Mouse (Mus musculus): ENCODE measurements around the gene Gria2.

Gria2 gene

GRCm38 (mm10) chr3:80802596-80803081, at the start of gene Gria2:
TSS of gene Gria2 (minus strand) at chr3:80802835.
- DNase-seq (ENCODE audit: low read depth, low spot score) = peak; percentile 96

DNA sequence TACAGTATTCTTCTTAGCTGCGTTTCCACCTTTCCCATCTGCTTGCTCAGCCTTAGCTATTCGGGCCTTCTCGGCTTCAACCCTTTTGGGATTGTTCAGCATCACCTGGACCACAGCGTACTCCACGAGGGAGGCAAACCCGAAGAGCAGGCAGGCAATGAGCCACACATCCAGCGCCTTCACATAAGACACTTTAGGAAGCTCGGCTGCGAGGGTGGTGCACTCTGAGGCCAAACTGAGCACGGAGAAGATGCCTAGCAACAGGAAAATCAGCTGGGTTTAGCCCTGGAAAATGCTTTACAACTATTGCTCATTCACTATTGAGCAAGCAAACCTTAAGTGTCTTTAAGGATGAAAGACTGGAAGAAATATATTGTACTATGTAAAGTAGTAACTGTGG, 48.3 kb upstream of the Gria2 start:
- DNase-seq (ENCODE audit: low read depth, low spot score) = peak; percentile 54

DNA sequence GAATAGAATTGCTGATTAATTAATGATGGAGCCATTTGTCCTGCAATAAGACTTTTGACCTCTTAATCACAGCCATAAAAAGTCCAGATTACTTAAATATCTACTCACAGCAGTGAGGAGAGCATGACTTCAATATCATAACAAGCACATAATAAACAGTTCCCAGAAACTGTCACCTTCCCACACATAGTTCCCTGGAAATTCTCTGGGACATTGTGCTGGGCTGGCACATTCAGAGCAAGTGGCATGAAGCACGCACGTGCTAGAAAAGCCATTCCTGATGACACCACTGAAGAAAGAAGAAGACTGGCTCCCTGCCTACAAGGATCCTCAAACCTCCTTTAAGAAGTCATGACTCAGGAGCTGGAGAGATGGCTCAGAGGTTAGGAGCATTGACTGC, 43.0 kb upstream of the Gria2 start:
- peak; percentile 54 for DNase-seq (ENCODE audit: low read depth, low spot score)

DNA sequence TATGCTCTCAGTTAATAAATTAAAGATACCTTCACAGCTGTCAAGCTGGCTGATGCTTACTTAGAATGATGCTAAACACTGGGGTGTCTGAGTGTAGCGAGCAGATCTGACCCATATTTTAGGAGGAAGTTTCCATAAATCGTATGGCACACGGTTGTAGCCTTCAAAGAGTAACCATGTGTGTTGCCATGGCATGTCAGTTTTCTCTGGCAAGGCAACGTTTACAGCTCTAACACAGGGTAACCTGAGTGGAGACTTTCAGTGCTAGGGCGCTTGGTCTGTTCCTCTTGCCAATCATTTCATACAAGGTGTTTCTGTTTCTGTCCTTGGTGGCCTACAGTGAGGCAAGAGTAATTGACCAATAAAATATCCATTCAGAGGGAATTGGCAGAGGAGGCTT, 37.2 kb upstream of the Gria2 start:
- no peak for DNase-seq (ENCODE audit: low read depth, low spot score)

- DNase-seq (ENCODE audit: low read depth, low spot score) = no peak
Observed at GRCm38 (mm10) chr3:80837583-80837982, 34.9 kb upstream of the Gria2 start.

- DNase-seq (ENCODE audit: low read depth, low spot score) = no peak
Observed at GRCm38 (mm10) chr3:80823975-80824374, 21.3 kb upstream of the Gria2 start.

- peak; percentile 50 for DNase-seq (ENCODE audit: low read depth, low spot score)
Observed at GRCm38 (mm10) chr3:80818619-80819018, 16.0 kb upstream of the Gria2 start.

DNA sequence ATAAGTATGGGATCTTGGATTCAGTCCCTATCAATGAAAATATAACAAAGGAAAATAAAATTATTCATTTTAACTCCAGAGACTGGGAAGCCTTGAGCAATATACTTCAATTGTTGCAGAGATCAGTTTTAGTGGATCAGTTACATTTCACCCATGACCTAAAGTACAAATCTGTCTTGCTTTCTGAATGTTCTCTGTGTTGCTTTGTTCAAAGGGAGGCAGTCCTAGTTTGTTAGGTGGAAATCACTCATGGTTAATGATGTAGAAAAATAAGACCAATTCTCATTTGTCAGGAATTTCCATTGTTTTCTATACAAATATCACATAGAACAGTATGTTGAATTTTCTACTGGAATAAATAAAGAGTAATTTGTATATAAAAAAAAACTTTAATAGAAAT, 11.1 kb upstream of the Gria2 start:
- DNase-seq (ENCODE audit: low read depth, low spot score) = no peak

- no peak for DNase-seq (ENCODE audit: low read depth, low spot score)
Observed at GRCm38 (mm10) chr3:80812237-80812636, 9.6 kb upstream of the Gria2 start.

- peak; percentile 87 for DNase-seq (ENCODE audit: low read depth, low spot score)
Observed at GRCm38 (mm10) chr3:80805327-80805726, 2.7 kb upstream of the Gria2 start.

- peak; percentile 41 for DNase-seq (ENCODE audit: low read depth, low spot score)
Observed at GRCm38 (mm10) chr3:80803811-80804210, 1.2 kb upstream of the Gria2 start.

DNA sequence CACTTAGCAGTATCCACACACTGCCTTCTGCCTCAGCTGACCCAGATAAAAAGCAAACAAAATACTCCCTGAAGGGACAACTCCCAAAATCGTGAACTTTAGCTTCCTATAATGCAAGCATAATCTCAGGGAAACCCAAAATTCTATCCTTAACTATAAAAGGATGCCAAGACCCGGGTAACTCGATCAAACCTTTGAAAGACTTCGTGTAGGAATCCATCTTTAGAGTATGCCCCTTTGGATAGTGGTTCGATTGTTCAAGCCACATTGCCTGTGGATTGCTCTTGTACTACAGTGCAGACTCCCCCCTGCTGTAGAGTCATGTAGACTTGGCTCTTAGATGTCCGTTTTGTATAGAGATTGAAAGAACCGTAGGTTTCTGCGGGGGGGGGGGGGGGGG, 576 bp upstream of the Gria2 start:
- DNase-seq (ENCODE audit: low read depth, low spot score) = peak; percentile 48

DNA sequence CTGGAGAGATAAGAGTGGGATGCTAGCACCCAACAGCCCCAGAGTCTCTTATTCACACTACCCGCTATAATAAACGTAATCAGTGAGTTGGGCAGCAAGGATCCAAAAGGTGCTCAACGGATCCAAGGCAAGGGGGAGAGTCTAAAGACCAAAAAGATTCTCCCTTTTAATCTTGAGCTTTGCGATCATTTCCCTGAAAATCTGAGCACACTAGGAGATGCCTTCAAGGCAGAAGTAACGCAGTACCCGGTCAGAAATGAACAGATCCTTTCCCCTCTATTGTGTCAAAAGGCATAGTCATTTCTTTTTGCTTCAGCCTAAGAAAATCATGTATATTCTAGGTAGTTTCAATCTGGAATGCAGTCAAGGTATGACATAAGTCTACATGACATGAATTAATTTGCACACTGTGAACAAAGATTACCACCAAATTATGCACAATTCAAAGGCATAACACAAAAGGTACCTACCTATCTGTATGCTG, 766 bp downstream of the Gria2 start:
- DNase-seq (ENCODE audit: low read depth, low spot score) = no peak

DNA sequence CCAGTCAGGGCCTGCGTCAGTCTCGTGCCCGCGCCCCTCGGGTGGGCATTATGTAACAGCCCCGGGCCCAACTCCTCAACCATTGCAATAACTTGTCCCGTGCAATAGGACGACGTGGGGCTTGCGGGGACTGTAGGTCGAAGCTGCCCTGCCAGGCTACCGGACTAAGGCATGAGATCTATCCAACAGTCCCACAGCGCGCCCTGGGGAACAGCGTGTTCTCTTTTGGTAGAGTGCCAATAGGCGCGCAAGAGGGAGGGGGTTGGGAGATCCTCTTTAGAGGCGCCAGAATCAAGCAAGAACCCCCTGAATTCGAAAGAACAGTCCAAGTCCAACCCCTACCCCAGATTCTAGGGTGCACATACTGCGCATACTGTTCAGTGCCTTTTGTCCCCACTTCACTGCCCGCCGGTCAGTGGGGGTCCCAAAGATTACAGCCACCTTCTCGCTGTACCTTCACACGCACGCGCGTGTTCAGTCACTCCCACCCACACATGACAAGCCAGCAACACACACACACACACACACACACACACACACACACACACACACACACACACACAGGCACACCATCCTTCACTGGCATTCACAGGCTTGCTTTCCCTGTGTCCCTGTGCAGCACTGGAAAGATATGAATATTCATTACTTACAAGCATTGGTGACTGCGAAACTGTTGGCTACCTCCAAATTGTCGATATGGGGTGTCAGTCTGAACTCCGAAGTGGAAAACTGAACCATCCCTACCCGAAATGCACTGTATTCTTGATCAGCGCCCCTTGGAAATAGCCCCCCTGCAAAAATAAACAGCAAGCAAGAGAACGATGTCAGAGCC, 1.4 kb downstream of the Gria2 start:
- DNase-seq (ENCODE audit: low read depth, low spot score) = peak; percentile 87

GRCm38 (mm10) chr3:80800299-80800994, 2.2 kb downstream of the Gria2 start:
- peak; percentile 80 for DNase-seq (ENCODE audit: low read depth, low spot score)

DNA sequence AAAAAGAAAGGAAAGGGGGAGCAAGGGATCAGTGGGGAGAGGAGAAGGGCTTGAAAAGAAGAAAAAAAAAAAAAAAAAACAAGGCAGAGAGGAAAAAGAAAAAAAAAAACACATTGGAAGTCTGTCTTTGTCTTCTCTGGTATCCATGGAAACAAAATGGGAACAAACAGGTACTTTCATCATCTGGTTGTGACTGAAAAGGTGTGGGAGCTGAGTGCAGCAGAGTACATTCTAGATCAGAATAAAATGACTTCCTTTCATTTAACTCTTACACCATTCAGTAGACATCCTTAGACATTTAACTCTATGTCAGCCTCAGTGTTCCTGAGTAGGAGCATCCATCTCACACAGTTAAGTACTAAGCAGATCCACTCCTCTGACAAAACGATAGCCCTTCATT, 4.7 kb downstream of the Gria2 start:
- DNase-seq (ENCODE audit: low read depth, low spot score) = peak; percentile 55

DNA sequence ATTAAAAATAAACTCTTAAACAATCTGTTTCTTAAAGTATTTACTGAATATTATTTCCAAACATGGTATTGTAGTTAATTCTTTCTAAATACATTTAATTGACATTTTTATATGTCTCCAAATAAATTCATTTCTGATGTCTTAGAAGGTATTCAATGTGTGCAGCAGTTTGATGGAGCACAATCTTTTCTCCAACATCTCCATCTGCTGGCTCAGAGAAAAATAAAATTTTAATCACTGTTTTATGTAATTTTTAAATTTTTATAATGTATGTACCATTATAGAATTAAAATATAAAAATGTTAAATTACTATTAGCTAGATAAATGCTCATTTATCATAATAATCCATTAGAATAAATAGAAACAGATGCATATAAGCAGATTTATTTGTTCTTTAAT, 5.9 kb downstream of the Gria2 start:
- peak; percentile 49 for DNase-seq (ENCODE audit: low read depth, low spot score)

DNA sequence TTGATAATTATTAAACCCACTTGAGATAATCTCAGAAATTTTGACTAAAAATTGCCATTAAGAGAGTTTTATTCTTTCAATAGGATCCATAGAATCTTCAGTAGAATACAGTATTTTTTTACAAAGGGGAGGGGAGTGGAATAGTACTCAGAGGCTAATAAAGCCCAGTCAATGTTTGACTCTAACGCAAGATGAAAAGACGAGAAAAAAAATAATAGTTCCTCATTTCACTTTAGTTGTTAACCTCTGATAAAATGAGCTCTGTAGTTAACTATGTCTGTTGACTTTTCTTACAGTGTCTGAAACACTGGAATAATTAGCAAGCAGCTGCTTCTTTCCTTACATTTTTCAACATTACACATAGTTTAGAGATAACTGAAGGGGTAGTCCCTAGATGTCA, 7.4 kb downstream of the Gria2 start:
- no peak for DNase-seq (ENCODE audit: low read depth, low spot score)

- no peak for DNase-seq (ENCODE audit: low read depth, low spot score)
Observed at GRCm38 (mm10) chr3:80787116-80787744, 15.4 kb downstream of the Gria2 start.

- DNase-seq (ENCODE audit: low read depth, low spot score) = no peak
Observed at GRCm38 (mm10) chr3:80781144-80781530, 21.5 kb downstream of the Gria2 start.

GRCm38 (mm10) chr3:80780383-80781143, 22.1 kb downstream of the Gria2 start:
- no peak for DNase-seq (ENCODE audit: low read depth, low spot score)

- DNase-seq (ENCODE audit: low read depth, low spot score) = peak; percentile 49
Observed at GRCm38 (mm10) chr3:80776628-80777027, 26.0 kb downstream of the Gria2 start.

All from brain, adult 2 months (tissue).